Mouse (Mus musculus): ENCODE data around the gene Zfp53. TPM values are rescaled to one million over a fixed set of nuclear protein-coding genes. Genes with fewer than 3 reads are reported as not detected.

Gene Zfp53
- polyA plus RNA-seq, 1 experiment from 2014 or later: 10.0 TPM

GRCm38 (mm10) chr17:21532101-21532951 lies 43.5 kb downstream of the Zfp53 start:
- Histone ChIP-seq H3K27me3 (ENCODE audit: low read depth, poor library complexity, severe bottlenecking) (no peaks in the 10 kb centered on the region), H3K27ac (replicated peaks) (peak overlapping the region; percentile 92)
- WGBS: under 1% methylated on average over 54 of the region's 54 CpGs

GRCm38 (mm10) chr17:21533961-21534360 lies 45.2 kb downstream of the Zfp53 start:
- Histone ChIP-seq H3K36me3 (no peaks in the 10 kb centered on the region), H3K4me3 (no peak overlapping the region), H3K27me3 (ENCODE audit: low read depth, poor library complexity, severe bottlenecking) (no peaks in the 10 kb centered on the region), H3K9me3 (replicated peaks) (no peaks in the 10 kb centered on the region), H3K27ac (replicated peaks) (no peak overlapping the region), H3K4me1 (peaks cover 37% of the 10 kb centered on the region)
- 93% methylated on average over 1 of the region's 1 CpGs for WGBS
- no peak for DNase-seq (ENCODE audit: low spot score)

More at GRCm38 (mm10) chr17:21532101-21532951, 43.5 kb downstream of the Zfp53 start:
- Histone ChIP-seq H3K9me3 (replicated peaks) (no peaks in the 10 kb centered on the region), H3K4me1 (peaks cover 37% of the 10 kb centered on the region), H3K36me3 (no peaks in the 10 kb centered on the region), H3K4me3 (peak overlapping the region; percentile 65)
- peak; percentile 77 for DNase-seq (ENCODE audit: low spot score)

GRCm38 (mm10) chr17:21534460-21535095 lies 45.8 kb downstream of the Zfp53 start:
- WGBS: 24% methylated on average over 4 of the region's 4 CpGs
- H3K4me3 ChIP-seq: no peak overlapping the region
- no peak for DNase-seq (ENCODE audit: low spot score)
- no peak overlapping the region for H3K27ac ChIP-seq (replicated peaks)
- H3K27me3 ChIP-seq (ENCODE audit: low read depth, poor library complexity, severe bottlenecking): no peaks in the 10 kb centered on the region
- H3K4me1 ChIP-seq: peaks cover 37% of the 10 kb centered on the region
- H3K9me3 ChIP-seq (replicated peaks): no peaks in the 10 kb centered on the region
- no peaks in the 10 kb centered on the region for H3K36me3 ChIP-seq

- no peaks in the 10 kb centered on the region for H3K27me3 ChIP-seq (ENCODE audit: low read depth, poor library complexity, severe bottlenecking)
- H3K4me1 ChIP-seq: peaks cover 37% of the 10 kb centered on the region
- peak within 1 kb of the TSS; percentile 57 for H3K4me3 ChIP-seq
- peak within 1 kb of the TSS; percentile 69 for H3K27ac ChIP-seq (replicated peaks)
- peak; percentile 45 for DNase-seq (ENCODE audit: low spot score)
- H3K36me3 ChIP-seq: no peaks in the 10 kb centered on the region
- 4% methylated on average over 21 of the region's 21 CpGs for WGBS
- no peaks in the 10 kb centered on the region for H3K9me3 ChIP-seq (replicated peaks)
Measured at GRCm38 (mm10) chr17:21535096-21536001, 46.6 kb downstream of the Zfp53 start, which contains the start of gene Zfp52. Zfp52 (plus strand) TSS chr17:21535539.

- Histone ChIP-seq H3K4me3 (peak overlapping the region; percentile 57), H3K9me3 (replicated peaks) (no peaks in the 10 kb centered on the region), H3K27ac (replicated peaks) (no peak overlapping the region), H3K27me3 (ENCODE audit: low read depth, poor library complexity, severe bottlenecking) (no peaks in the 10 kb centered on the region), H3K36me3 (no peaks in the 10 kb centered on the region), H3K4me1 (peaks cover 32% of the 10 kb centered on the region)
- no peak for DNase-seq (ENCODE audit: low spot score)
- 43% methylated on average over 7 of the region's 7 CpGs for WGBS
Measured at GRCm38 (mm10) chr17:21536096-21536495, 47.3 kb downstream of the Zfp53 start.

- DNase-seq (ENCODE audit: low spot score): no peak
- 85% methylated on average over 2 of the region's 2 CpGs for WGBS
Measured at GRCm38 (mm10) chr17:21536676-21537075, 47.9 kb downstream of the Zfp53 start.

GRCm38 (mm10) chr17:21557831-21558230 lies 69.0 kb downstream of the Zfp53 start:
- H3K4me3 ChIP-seq: no peak overlapping the region
- no peak for DNase-seq (ENCODE audit: low spot score)
- 87% methylated on average over 2 of the region's 2 CpGs for WGBS
- no peaks in the 10 kb centered on the region for H3K27me3 ChIP-seq (ENCODE audit: low read depth, poor library complexity, severe bottlenecking)
- H3K36me3 ChIP-seq: peaks cover 6% of the 10 kb centered on the region; the same call in 1 of the 2 replicates
- H3K9me3 ChIP-seq (replicated peaks): no peaks in the 10 kb centered on the region
- no peak overlapping the region for H3K27ac ChIP-seq (replicated peaks)
- H3K4me1 ChIP-seq: no peaks in the 10 kb centered on the region

More at GRCm38 (mm10) chr17:21536676-21537075, 47.9 kb downstream of the Zfp53 start:
- no peak overlapping the region for H3K4me3 ChIP-seq
- no peaks in the 10 kb centered on the region for H3K36me3 ChIP-seq
- H3K9me3 ChIP-seq (replicated peaks): no peaks in the 10 kb centered on the region
- no peak overlapping the region for H3K27ac ChIP-seq (replicated peaks)
- no peaks in the 10 kb centered on the region for H3K27me3 ChIP-seq (ENCODE audit: low read depth, poor library complexity, severe bottlenecking)
- peaks cover 27% of the 10 kb centered on the region for H3K4me1 ChIP-seq

Other genes with a start within 250 kb of the Zfp53 start
- not detected in 2 replicates for gene Vmn1r235, start 232.6 kb upstream of the Zfp53 start, polyA plus RNA-seq (2016; fragmentation: Nextera tagmentation; extraction: Ambion mirVana)
- not detected in 2 replicates for gene Vmn1r236, start 206.1 kb upstream of the Zfp53 start, polyA plus RNA-seq (2016; fragmentation: Nextera tagmentation; extraction: Ambion mirVana)
- not detected in 2 replicates for gene Vmn1r237, start 177.1 kb upstream of the Zfp53 start, polyA plus RNA-seq (2016; fragmentation: Nextera tagmentation; extraction: Ambion mirVana)
- gene Zfp677, start 105.2 kb upstream of the Zfp53 start, polyA plus RNA-seq (2016; fragmentation: Nextera tagmentation; extraction: Ambion mirVana): 2.1 and 2.4 TPM in 2 replicates
- 2.9 and 3.0 TPM in 2 replicates for gene Zfp54, start 65.8 kb upstream of the Zfp53 start, polyA plus RNA-seq (2016; fragmentation: Nextera tagmentation; extraction: Ambion mirVana)
- gene Zfp51, start 38.6 kb upstream of the Zfp53 start, polyA plus RNA-seq (2016; fragmentation: Nextera tagmentation; extraction: Ambion mirVana): 13.3 and 13.4 TPM in 2 replicates
- gene Zfp52, start 46.5 kb downstream of the Zfp53 start, polyA plus RNA-seq (2016; fragmentation: Nextera tagmentation; extraction: Ambion mirVana): 1.7 and 2.2 TPM in 2 replicates
- gene Zfp948, start 78.0 kb downstream of the Zfp53 start, polyA plus RNA-seq (2016; fragmentation: Nextera tagmentation; extraction: Ambion mirVana): 14.0 and 14.6 TPM in 2 replicates
- 5.7 and 6.9 TPM in 2 replicates for gene Zfp983, start 161.6 kb downstream of the Zfp53 start, polyA plus RNA-seq (2016; fragmentation: Nextera tagmentation; extraction: Ambion mirVana)
- gene Gm10226, start 202.9 kb downstream of the Zfp53 start, polyA plus RNA-seq (2016; fragmentation: Nextera tagmentation; extraction: Ambion mirVana): 10.7 and 14.2 TPM in 2 replicates
- 18.6 and 20.7 TPM in 2 replicates for gene Zfp760, start 218.7 kb downstream of the Zfp53 start, polyA plus RNA-seq (2016; fragmentation: Nextera tagmentation; extraction: Ambion mirVana)
- 7.8 and 9.7 TPM in 2 replicates for gene Zfp229, start 241.8 kb downstream of the Zfp53 start, polyA plus RNA-seq (2016; fragmentation: Nextera tagmentation; extraction: Ambion mirVana)

All from midbrain, embryonic 10.5 days (tissue).